Mouse (Mus musculus): ENCODE measurements around the gene Rcn3.
"Not testable (repeated sequence)": the region's sequence is repeated elsewhere in the genome, so short reads cannot be mapped to it uniquely, and the experiment has no call there.

Rcn3 gene

DNA sequence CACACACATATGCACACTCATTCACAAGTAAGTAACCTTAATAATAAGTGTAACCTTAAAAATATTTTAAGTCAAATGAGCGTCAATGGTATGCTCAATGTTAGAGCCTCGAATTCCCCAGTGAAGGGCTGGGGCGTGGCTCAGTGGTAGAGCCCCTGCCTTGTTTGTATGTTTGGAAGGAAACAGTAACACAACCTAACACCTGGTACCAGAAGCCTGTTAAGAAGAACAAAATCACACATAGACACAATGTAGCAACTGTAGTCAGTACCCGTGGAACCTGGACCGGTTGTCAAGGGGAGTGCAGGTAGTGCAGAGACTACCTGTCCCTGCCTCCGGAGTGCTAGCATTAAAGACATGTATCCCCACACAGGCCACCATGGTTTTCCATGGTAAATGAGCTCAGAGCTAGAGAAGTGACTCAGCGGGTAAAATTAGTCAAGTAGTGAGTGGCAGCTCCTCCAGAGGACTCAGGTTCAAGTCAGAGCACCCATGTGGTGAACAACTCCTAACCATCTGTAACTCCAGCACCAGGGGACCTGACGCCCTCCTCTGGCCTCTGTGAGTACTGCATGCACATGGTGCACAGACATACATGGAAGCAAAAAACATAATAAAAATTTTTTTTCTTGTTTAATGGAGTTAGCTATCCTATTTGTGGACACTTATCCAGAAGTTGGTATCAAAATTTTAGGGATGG is 6.7 kb upstream of the Rcn3 start:
- no peak for DNase-seq (ENCODE audit: low read depth, low spot score)

DNA sequence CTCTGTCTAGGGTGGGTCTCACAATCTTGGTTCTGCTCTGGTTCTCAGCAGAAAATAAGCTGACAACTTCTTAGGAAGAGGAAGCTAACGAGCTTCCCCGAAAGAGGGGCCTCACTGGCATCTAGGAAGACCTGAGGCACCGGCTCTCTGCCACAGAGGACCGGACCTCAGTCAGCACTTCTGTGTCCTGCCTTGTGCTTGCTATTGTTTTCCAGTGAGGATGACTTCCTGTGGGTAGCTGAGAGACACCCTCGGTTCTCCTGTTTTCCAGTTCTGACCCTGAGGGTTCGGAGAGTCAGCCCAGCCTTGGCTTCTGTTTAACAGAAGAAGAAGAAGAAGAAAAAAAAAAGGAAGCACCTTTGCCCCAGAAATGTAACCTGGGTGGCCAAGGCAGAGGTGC is 5.5 kb upstream of the Rcn3 start:
- no peak for DNase-seq (ENCODE audit: low read depth, low spot score)

DNA sequence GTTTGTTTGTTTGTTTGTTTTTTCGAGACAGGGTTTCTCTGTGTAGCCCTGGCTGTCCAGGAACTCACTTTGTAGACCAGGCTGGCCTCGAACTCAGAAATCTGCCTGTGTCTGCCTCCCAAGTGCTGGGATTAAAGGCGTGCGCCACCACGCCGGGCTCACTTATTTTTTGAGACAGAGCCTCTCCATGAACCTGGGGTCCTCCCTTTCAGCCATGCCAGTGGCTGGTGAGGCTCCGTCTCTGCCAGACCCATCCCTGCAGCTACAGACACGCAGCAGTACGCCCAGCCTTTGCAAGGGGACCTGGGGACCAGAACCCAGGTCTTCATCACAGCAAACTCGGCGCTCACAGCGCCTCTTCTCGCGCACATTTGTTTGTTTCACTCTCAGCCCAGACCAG is 3.9 kb upstream of the Rcn3 start:
- DNase-seq (ENCODE audit: low read depth, low spot score), result not testable (repeated sequence)

DNA sequence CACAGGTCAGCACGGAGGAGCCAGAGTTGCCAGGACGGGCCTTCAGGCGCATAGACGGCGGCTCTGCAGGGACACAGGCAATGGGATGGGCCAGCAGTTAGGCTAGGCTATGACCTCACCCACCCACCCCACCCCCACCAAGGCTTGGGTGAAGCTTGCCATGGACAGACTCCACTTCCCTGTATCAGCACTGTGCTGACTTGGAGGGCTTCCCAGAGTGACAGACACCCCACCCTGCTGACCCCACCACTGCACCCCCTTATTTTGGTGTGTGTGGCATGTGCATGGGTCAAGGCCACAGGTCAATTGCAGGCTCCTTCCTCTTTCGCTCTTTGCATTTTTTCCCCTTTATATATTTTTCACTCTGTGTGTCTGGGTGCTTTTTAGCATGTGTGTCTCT is 3.3 kb upstream of the Rcn3 start:
- no peak for DNase-seq (ENCODE audit: low read depth, low spot score)

DNA sequence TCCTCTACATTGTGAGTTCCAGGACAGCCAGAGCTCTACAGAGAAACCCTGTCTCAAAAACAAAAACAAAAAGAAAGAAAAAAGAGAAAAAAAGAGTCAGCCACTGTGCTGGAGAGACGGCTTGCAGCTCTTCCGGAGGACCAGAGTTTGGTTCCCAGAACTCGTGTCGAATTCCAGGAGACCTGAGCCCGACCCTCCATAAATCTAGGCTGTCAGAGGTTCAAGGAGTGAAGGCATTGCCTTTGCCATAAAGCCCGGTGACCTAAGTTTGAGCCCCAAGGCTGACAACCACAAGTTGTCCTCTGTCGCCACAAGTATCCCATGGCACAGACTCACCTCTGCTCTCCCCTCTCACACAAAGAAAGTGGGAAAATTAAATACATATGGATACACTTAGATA is 2.1 kb upstream of the Rcn3 start:
- DNase-seq (ENCODE audit: low read depth, low spot score), result no peak

DNA sequence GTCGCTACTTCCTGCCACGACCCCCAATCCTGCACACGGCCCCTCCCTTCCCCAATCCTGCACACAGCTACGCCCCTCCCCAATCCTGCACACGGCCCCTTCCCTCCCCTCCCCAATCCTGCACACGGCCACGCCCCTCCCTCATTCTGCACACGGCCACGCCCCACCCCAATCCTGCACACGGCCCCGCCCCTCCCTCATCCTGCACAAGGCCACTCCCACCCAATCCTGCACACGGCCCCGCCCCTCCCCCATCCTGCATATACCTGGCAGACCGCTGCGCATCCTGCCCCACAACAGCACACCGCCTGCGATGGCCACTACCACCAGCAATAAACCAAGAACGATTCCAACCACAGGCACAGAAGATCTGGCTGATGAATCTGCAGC is 1.5 kb upstream of the Rcn3 start:
- no peak for DNase-seq (ENCODE audit: low read depth, low spot score)

DNA sequence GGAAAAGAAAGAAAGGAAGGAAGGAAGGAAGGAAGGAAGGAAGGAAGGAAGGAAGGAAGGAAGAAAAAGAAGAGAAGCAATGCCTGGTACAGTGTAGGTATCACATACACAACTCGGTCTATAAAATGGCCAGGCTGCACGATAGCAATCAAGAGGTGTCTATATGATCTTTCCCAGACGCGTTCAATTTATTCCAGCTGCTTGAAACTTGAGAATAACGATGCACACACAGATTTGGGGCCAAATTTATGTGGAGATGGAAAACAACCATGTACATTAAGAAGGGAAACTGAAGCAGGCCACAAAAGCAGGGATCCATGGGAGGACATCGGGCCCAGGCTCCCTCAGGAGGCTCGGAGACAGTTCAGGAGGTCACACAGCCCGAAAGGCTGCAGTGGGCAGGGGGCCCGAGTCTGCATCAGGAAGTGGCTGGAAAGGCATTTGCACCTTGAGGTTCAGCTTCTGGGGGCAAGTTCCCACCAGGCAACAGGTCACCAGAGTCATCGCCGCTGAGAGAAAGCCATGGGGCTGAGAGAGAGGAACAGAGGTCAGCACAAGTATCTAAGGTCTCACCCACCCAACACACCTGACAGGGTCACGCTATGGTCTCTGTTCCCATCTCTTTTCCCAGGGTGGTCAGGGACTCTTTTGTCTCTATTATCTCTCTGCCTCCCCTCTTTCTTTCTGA is 951 bp upstream of the Rcn3 start:
- DNase-seq (ENCODE audit: low read depth, low spot score), result no peak

DNA sequence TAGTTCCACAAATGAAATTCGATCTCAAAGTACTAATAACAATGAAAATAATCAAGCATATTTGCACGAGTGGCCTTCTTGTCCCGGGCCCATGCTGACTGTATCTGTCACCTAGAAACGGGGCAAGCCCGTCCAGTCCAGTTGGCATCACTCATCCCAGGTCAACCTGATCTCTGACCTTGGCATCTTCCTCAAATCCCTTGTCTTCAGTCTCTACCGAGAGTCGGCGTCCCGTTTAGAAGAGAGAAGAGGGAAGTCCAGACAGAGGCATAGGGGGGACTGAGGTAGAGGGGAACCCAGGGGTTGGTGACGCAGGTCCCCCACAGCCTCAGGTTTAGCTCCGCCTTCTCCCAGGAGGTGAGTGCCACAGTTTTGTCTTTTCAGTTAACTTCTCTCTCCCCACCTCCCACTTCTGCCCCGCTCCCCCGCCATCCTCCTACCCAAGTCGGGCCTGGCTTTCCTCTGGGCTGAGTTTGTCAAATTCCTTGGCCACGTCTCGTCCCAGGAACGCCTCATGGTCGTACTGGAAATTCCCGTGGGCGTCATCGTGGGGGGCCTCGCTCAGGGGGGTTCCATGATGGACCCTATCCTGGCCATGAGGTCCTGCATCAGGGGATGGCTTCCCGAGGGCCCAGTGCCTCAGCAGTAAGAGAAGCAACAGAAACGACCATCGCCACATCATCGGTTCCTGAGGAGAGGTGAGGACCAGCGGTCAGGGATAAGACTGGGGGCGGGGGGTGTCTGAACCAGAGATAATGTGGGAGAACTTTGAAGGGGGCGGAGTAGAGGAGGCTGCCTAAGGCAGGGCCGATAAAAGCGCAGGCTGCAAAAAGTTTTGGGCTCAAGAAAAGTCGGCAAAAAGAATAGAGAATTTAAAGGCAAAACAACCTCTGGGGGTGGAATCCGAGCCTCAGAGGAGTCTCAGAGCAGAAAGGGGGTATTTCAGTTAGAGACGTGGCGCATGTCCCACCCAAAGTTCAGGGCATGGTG is 725 bp downstream of the Rcn3 start:
- no peak for DNase-seq (ENCODE audit: low read depth, low spot score)

DNA sequence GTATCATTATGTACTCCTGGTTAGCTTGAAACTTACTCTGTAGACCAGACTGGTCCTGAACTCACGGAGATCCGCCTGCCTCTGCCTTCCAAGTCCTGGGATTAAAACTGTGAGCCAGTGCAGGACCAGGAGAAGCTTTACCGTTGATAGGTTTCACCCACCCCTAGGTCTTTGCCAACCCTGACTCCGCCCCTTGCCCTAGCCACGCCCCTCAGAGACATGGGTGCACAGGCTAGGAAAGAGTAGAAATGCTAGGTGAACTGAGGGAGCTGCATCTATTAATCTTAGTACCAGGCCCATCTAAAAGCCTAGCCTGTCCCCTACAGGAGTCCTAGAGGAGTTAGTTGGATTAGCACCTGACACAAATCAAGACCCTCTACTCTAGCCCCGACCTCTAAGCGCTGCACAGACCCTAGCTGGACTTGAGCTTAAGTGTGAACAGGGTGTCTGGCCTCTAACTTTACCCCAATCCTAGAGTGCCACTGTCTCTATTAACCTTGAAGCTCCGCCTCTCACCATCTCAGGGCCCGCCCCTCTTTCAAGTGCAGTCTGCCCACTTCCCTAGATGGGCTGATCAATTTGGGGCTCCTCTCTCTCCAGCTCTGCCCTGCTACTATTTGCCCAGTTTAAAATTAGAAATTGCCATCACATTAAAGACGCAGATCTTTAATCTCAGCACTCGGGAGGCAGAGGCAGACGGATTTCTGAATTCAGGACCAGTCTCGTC is 1.6 kb downstream of the Rcn3 start:
- DNase-seq (ENCODE audit: low read depth, low spot score), result no peak

DNA sequence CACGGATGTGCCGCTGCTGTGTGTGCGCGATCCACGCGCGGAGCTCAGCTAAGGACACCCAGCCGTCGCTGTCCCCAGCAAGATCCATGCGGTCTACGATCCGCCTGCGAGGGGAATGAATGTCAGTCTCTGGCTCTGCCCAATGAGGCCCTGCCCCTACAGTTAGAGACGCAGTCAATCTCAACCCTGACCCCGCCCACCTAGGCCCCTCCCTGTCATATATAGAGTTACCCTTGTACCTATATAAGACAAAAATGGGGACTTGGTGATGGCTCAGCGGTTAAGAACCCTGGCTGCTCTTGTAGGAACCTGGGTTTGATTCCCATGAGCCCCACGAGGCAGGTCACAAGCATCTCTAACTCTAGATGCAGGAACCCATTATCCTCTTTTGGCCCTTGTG is 3.4 kb downstream of the Rcn3 start:
- DNase-seq (ENCODE audit: low read depth, low spot score), result no peak

DNA sequence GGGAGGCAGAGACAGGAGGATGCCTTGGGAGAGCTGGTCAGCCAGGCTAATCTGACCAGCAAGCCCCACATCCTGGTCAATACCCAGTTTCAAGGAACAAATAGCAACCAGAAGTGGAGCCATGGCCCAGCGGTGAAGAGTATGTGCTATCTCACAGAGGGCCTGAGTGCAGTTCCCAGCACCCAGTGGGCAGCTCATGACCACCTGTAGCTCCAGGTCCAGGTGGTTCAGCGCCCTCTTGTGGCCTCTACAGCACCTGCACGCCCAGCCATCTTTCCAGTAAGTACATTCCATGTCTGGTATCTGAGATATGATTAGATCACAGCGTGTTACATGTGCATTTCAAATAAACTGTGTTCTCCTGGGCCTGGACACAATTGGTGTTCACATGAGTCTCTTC is 5.9 kb downstream of the Rcn3 start:
- no peak for DNase-seq (ENCODE audit: low read depth, low spot score)

DNA sequence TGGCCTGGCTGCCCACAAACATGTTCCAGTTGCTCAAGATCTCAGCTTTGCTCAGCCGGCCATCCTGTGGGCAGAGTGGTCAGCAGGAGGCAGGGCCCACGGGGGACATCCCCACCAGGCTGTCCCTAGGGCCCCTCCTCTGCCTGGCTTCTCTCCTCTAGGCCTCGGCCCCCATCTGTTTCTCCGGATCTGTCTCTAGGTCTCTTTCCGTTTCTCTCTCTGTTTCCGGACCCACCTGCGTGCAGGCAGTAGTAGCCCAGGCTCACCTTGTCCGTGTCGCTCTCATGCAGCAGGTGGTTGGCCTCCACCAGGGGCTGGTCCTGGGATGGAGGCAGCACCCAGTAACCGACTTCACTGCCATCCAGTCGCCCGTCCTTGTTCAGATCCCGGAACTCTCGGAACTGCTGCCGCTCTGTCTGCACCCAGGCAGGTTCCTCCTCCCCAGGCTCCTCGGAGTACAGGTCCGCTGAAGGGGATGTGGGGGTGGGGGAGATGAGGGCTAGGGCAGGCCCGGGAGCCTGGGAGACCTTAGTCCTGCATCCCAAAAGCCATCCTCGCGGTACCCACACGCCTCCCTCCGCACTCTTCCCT is 8.6 kb downstream of the Rcn3 start:
- no peak for DNase-seq (ENCODE audit: low read depth, low spot score)

DNA sequence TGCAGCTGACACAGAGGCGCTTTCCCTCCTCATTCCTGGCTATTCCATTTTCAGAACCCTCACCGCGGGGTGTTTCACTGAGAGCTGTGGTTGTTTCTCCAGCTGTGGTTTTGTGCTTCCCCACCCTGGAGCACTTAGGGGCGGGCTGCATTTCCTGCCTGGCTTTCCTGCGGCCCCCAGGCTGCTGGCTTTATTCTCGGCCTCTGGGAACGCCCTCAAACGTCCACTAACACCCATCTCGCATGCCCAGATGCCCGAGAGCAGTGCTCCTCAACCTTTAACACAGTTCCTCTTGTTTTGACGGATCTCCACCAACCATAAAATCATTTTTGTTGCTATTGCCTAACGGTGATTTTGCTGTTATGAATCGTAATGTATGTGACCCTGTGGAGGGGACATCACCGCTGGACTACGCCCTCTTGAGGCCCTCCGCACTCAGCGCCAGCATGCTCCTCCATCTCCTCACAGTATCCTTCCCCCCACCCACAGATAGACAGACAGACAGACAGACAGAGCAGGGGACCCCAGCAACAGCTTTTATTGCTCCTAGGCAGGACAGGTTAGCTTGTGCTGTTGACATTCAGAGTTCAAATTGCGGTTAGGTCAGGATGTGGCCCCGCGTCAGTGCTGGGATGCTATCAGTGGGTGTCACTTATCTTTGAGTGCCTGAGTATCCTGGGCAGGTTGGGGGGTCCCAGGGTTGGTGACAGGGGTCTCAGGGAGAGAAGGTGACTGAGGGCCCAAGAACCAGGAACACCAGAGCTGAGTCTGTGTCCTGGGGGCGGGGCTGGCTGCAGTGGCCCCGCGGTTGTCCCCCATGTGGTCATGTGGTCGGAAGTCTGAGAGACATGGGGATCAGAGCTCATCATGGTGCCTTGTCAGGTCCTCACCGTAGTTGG is 9.4 kb downstream of the Rcn3 start:
- no peak for DNase-seq (ENCODE audit: low read depth, low spot score)

DNA sequence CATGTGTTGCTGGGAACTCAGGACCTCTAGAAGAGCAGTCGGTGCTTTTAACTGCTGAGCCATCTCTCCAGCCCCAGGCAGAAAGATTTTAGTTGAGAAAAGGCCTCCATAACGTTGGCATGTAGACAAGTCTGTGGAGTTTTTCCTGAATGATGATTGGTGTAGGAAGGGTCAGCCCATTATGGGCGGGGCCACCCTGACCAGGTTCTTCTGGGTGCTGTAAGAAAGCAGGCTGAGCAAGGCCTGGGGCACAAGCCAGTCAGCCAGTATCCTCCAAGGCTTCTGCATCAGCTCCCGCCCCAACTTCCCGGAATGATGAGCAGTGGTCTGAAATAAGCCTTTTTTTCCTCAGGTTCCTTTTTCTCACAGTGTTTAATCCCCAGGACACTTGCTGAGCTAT is 11.0 kb downstream of the Rcn3 start:
- DNase-seq (ENCODE audit: low read depth, low spot score), result no peak

DNA sequence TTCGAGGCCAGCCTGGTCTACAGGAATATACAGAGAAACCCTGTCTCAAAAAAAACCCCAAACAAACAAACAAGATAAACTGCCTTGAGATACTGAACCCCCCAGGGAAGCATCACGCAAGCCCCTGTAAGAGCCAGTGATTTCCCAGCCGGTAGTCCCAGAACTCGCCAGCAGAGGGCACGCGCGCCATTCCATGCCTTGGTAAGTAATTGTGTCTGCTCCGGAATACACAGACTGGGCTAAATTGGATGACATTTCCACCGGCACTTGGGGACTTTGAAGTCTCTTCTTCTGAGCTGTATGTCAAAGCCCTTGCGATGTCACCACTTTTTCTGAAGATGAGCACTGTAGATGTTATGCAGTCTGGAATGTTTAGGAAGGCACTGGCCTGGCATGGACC is 12.2 kb downstream of the Rcn3 start:
- no peak for DNase-seq (ENCODE audit: low read depth, low spot score)

DNA sequence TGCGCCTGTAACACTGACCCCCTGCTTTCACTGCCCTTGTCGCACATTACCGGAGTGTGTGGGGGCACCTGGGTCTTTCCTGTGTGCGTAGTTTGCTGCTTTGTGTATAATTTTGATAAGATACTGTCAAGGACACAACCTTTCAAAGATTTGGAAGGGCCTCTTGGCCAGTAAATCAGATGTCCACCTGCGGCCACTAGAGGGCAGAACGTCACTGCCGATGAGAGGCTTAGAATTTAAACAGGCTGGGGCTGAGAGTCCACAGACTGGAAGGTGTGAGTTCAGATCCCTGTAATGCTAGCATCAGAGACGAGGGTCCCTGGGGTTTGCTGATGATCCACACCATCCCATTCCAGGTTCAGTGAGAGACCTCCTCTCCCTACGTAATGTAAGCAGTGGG is 13.5 kb downstream of the Rcn3 start:
- no peak for DNase-seq (ENCODE audit: low read depth, low spot score)

DNA sequence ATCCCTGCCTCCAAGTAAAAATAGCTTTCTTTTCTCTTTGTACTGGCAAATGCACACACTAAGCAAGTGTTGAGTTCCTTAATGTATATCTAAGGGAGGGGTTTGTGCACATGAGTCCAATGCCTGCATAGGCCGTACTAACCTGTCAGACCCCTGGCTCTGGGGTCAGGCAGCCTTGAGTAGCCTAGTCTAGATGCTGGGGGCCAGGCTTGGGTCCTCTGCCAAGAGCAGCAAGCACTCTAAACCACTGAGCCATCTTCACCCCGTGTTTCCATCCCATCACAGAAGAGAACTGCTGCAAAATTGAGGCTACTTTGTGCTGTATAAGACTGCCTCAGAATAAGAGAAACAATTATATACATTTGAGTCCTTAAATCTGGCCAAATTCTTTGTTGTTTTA is 14.2 kb downstream of the Rcn3 start:
- no peak for DNase-seq (ENCODE audit: low read depth, low spot score)

DNA sequence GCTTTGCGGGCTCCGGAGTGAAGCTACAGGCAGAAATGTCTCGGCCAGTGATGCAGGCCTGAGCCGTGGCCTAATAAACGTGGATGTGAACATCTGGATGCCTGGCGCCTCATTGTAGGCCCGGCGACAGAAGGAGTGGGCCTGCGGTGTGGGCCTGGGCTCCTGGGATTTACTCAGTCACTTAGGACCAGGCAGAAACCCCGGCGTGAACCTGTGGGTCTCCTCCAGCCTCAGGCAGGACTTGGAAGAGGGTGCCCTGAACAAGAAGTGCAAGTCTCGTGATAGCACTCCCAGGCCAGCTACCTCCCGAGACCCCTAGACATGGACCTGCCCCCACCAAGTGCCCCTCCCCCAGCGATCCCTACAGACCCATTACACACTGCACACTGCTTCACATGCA is 14.7 kb downstream of the Rcn3 start:
- no peak for DNase-seq (ENCODE audit: low read depth, low spot score)

DNA sequence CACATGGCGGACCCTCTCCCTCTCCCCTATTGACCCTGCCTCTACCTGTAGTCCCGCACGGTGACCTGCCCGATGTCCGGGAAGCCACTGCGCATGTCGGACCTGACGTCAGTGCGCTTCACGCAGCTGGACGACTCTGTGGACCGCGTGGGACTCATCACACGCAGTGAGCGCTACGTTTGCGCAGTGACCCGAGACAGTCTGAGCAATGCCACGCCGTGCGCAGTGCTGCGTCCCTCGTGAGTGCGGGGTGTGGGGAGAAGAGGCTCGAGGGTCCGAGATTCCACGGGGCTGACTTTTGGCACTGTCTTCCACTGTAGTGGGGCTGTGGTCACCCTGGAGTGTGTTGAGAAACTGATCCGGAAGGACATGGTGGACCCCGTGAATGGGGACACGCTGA is 15.5 kb downstream of the Rcn3 start:
- no peak for DNase-seq (ENCODE audit: low read depth, low spot score)

DNA sequence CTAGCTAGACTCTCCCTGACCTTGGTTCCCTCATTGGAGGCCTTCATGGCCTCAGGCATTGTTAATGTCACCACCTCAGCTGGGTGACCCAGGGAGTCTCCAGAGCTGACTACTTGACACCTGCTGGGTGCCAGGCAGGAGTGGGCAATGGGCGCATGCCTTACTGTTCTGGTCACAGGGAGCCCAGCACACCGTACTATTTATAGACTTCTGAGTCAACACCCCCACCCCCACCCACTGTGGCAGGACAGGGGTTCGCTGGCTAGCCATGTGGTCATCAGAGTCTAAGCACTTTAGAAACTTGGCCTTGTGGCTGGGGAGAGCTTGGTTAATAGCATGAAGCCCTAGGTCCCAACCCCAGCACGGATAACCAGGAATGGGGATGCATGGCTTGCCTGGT is 16.6 kb downstream of the Rcn3 start:
- no peak for DNase-seq (ENCODE audit: low read depth, low spot score)

Data from WW6 (cell line).